Mouse (Mus musculus): ENCODE results near the gene Armc5. TPM values are rescaled to one million over a fixed set of nuclear protein-coding genes. Genes with fewer than 3 reads are reported as not detected.

Armc5 gene
- total RNA-seq, 2 experiments from 2014 or later: 11.3 to 13.6 TPM

- intact Hi-C loops (cut with DNase I): no loop called here
- DNase-seq (ENCODE audit: low spot score in 2 of 2): no peak
Observed at GRCm38 (mm10) chr7:128243921-128244320, 6.8 kb downstream of the Armc5 start.

DNA sequence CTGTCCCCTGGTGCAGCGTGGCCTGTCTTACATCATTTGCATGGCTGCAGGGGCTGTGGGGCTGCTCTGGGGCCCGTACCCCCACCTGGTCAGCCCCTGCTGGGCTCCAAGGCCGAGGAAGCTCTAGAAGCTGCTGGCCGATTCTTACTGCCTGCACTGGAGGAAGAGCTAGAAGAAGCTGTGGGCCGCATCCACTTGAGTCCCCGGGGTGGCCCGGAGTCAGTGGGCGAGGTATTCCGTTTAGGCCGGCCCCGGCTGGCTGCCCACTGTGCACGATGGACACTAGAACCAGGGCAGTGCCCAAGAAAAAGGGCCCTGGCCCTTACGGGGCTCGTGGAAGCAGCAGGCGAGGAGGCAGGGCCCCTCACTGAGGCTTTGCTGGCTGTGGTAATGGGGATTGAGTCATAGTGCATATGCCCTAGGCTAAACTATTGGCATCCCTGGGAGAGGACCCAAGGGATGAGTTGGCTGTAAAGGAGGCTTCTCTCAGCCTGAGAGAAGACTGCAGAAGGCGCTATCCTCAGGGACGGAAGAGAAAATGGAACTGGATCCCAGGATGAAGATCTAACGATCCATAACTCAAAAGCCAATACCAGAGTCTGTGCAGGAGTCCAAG, 7.4 kb downstream of the Armc5 start:
- intact Hi-C loops (cut with DNase I): loop anchor here (5.0 kb wide), 1 partner anchor 53 kb away; the partner anchor contains the start of gene BC017158
- no peak for DNase-seq (ENCODE audit: low spot score in 2 of 2)

DNA sequence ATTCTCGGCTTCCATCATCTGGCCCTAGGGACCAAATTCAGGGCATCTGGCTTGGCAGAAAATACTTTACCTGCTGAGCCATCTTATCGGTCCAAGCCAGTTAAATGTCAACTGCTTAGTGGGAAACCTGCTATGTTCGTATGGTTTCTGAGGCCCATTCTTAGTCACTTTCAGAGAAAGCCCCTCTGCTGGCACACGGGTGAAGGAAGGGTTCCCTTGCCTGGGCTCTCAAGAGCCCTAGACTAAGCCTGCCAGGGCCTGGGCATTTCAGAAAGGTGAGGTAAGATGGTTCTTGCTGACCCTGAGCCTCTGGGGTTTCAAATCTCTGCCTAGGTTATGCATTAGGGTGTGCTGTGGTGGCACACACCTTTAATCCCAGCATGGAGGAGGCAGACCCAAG, 8.4 kb downstream of the Armc5 start:
- intact Hi-C loops (cut with DNase I): loop anchor here (5.0 kb wide), 1 partner anchor 52 kb away; the partner anchor contains the start of gene BC017158
- DNase-seq (ENCODE audit: low spot score in 2 of 2): no peak

DNA sequence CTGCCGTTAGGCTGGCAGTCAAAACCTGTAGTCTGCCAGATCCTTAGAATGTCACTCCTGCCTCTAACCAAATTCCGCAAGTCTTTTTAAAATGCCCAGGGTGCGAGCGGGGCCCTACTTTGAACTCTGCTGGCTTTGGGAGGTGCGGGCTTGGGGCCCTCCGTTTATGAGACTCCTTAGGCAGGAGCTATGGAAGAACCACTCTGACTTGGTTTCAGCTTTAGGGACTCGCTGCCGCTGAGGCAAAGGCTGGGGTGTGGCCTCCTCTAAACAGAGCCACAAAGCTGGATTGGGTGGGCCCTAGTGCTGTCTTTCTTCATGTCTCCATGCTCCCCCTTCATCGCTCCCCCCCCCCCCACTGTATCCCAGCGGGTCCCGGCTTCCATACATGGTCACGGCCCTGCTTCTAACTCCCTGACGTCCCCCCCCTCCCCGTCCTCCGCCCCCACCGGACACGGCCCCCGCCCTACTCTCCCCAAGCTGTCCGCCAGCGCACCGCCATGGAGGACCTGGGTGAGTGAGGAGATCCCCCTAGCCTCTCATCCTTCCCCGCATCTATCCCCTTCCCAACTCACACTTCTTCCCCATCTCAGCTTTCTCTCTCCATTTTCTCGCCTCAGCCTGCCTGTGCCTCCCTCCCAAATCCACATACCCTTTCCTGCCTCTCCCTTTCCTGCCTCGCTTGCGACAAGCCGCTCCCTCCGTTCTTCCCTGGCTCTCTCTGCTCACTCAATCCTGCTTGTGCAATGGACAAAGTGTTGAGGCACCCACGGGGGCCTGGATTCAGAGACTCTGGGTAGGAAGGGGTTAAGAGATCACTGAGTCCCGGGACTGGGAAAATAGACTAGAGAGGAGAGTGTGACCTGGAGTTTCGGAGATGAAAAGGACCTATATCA, 9.6 kb downstream of the Armc5 start, which contains the start of gene Tgfb1i1:
Gene Tgfb1i1, plus strand, starts transcription at position 317 of the 896 bp plus-strand sequence.
- intact Hi-C loops (cut with DNase I): loop anchor here (1.0 to 5.0 kb wide), 2 partner anchors 51 to 99 kb away; partner anchors contain the start of gene BC017158
- DNase-seq (ENCODE audit: low spot score in 2 of 2): peak; percentile 61 to 66

GRCm38 (mm10) chr7:128247443-128247842, 10.3 kb downstream of the Armc5 start:
- intact Hi-C loops (cut with DNase I): loop anchor here (1.0 to 5.0 kb wide), 2 partner anchors 50 to 98 kb away; partner anchors contain the start of gene BC017158
- DNase-seq (ENCODE audit: low spot score in 2 of 2): peak; percentile 79 to 84

- intact Hi-C loops (cut with DNase I): loop anchor here (5.0 kb wide), 1 partner anchor 49 kb away; the partner anchor contains the start of gene BC017158
- DNase-seq (ENCODE audit: low spot score in 2 of 2): no peak
Observed at GRCm38 (mm10) chr7:128248081-128249042, 11.2 kb downstream of the Armc5 start.

DNA sequence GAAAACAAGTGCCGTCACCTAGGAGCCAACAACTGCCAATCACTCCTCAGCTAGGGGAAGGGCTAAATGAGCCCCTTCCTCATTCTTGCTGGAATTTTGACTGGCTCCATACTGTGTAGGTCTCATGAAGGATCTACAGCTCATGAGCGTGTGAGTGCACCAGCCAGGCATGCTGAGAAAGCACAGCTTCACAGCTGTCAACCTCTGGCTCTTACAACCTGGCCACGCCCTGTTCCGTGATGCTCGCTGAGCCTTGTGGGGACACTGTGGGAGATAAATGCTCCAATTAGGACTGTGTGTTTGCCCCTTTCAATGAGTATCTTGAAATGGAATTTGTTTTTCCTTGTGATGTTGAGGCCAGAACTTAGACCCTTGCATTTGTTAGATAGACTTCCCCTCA, 12.9 kb downstream of the Armc5 start:
- intact Hi-C loops (cut with DNase I): loop anchor here (5.0 kb wide), 1 partner anchor 47 kb away; the partner anchor contains the start of gene BC017158
- DNase-seq (ENCODE audit: low spot score in 2 of 2): no peak

DNA sequence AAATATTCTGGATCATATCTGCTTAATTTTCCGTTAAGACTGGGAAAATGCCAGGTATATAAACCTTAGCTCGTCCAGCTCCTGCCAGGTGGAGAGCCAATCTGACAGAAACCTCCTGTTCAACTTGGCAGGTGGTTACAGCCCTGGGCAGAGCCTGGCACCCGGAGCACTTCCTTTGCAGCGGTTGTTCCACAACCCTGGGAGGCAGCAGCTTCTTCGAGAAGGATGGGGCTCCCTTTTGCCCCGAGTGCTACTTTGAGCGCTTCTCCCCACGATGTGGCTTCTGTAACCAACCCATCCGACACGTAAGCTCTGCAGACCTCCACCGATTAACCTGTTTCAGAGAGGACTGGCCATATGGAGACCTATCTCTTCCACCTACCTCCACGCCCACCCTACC, 14.8 kb downstream of the Armc5 start:
- DNase-seq (ENCODE audit: low spot score in 2 of 2): no peak
- intact Hi-C loops (cut with DNase I): no loop called here

GRCm38 (mm10) chr7:128252609-128253008, 15.5 kb downstream of the Armc5 start:
- intact Hi-C loops (cut with DNase I): no loop called here
- DNase-seq (ENCODE audit: low spot score in 2 of 2): peak; percentile 78 to 84

DNA sequence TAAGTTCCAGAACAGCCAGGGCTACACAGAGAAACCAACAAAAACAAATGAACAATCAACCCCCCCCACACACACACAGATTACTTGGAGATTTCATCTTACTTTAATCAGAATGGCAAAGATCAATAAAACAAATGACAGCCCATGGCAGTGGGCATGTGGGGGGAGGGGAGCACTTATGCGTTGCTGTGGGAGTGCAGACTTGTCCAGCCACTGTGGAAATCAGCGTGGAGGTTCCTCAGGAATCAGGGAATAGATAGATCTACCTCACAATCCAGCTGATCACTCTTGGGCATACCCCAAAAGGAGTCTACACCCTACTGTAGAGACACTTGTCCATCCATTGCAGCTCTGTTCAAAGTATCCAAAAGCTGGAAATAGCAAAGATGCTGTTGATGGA, 17.8 kb downstream of the Armc5 start:
- intact Hi-C loops (cut with DNase I): no loop called here

DNA sequence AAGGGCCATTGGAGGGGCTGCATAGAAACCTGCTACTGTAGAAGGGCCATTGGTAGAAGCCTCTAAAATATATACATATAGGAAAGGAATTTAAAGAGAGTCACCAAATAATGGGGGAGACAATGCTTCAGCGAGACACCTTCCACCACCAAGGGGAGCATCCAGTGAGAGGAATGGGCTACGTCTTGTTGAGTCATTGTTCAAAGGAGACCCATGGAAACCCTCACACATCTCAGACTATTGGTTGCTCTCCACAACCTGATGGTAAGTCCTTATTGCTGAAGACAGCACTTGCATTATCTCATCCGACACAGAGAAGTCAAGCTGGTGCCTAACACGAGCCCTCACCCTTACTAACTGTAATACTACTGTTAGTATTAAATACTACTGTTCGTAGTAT, 18.6 kb downstream of the Armc5 start:
- intact Hi-C loops (cut with DNase I): no loop called here

More for the DNA sequence above, 17.8 kb downstream of the Armc5 start:
- no peak for DNase-seq (ENCODE audit: low spot score in 2 of 2)

GRCm38 (mm10) chr7:128256783-128257334, 19.7 kb downstream of the Armc5 start:
- intact Hi-C loops (cut with DNase I): no loop called here
- DNase-seq (ENCODE audit: low spot score in 2 of 2): no peak

More for the DNA sequence above, 18.6 kb downstream of the Armc5 start:
- DNase-seq (ENCODE audit: low spot score in 2 of 2): no peak

DNA sequence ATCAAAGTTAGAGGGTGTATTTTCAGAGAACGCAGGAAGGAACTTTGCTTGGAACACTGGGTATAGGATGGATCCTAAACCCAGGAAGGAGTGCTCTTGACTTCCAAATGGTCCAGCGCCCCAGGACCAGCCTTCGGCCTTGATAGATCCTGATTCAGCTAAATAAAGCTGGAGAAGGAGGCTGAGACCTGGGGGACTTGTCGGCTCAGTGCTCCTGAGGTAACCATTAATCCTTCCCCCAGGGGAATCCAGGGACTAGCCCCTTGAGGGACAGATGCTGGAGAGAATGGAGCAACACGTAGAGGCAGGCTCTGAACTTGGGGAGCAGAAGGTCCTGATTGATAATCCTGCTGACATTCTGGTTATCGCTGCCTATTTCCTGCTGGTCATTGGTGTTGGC, 28.3 kb downstream of the Armc5 start, which contains the start of gene Slc5a2:
Gene Slc5a2, plus strand, starts transcription at position 247 of the 400 bp plus-strand sequence.
- no peak for DNase-seq (ENCODE audit: low spot score in 2 of 2)
- intact Hi-C loops (cut with DNase I): no loop called here

- intact Hi-C loops (cut with DNase I): no loop called here
- DNase-seq (ENCODE audit: low spot score in 2 of 2): no peak
Observed at GRCm38 (mm10) chr7:128266056-128266455, 28.9 kb downstream of the Armc5 start.

- intact Hi-C loops (cut with DNase I): no loop called here
- DNase-seq (ENCODE audit: low spot score in 2 of 2): no peak
Observed at GRCm38 (mm10) chr7:128267391-128267790, 30.2 kb downstream of the Armc5 start.

DNA sequence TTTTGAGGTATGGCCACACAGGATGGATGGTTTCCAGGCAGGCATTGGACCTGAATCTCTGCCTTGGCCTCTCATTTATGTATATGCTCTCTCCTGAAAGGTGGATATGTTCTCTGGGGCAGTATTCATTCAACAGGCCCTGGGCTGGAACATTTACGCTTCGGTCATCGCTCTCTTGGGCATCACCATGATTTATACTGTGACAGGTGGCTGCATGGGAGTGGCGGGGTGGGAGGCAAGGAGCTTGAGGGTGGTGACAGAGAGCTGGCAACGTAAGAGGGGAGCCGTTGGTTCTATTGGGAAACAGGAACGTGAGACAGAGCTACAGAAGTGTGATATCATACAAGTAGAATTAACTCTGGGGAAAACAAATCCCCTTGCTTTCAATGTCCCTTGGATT, 30.7 kb downstream of the Armc5 start:
- no peak for DNase-seq (ENCODE audit: low spot score in 2 of 2)
- intact Hi-C loops (cut with DNase I): no loop called here

GRCm38 (mm10) chr7:128270431-128270850, 33.3 kb downstream of the Armc5 start:
- no peak for DNase-seq (ENCODE audit: low spot score in 2 of 2)
- intact Hi-C loops (cut with DNase I): no loop called here

- intact Hi-C loops (cut with DNase I): no loop called here
- no peak for DNase-seq (ENCODE audit: low spot score in 2 of 2)
Observed at GRCm38 (mm10) chr7:128271496-128271895, 34.4 kb downstream of the Armc5 start.

DNA sequence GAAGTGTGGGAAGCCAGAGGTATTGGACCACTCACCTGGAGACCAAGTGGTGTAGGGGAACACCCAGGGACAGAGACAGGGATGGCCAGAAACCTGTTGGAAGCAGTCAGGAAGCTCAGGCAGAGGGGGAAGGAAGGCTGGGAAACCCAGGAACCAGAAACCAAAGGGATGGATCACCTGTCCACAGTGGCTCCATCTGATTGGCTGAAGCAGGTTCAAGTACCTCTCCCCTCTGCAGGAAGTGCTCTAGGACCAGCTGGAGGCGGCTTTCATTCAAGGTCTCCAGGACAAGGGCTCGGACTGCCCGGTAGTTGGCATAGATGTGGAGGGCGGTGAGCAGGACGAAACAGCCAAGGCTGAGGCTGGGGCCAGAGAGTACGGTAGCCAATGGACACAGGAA, 38.9 kb downstream of the Armc5 start:
- DNase-seq (ENCODE audit: low spot score in 2 of 2): no peak
- intact Hi-C loops (cut with DNase I): no loop called here

Measured in left cerebral cortex, postnatal 36 days (tissue).